Mouse (Mus musculus) thymus, adult 2 months (tissue): Measurements from ENCODE around the gene Emp2.

Experiments used
- CTCF ChIP-seq: fragments of 200-500 bp; IDR thresholded peaks from 2 replicates; pipeline ENCODE4 v1.5.1; 2012; ENCODE audit warnings: mild to moderate bottlenecking, control low read depth, low read length, moderate library complexity, borderline replicate concordance; ENCODE audit not compliant: control insufficient read depth, poor library complexity, insufficient read depth; ENCODE audit errors: extremely low read depth
- POLR2A ChIP-seq: fragments of 200-500 bp; IDR thresholded peaks from 2 replicates; pipeline ENCODE4 v1.6.1; 2012; ENCODE audit warnings: mild to moderate bottlenecking, low read length, control low read depth, moderate library complexity; ENCODE audit not compliant: control insufficient read depth, poor library complexity, insufficient read depth; ENCODE audit errors: extremely low read depth

GRCm38 (mm10) chr16:10341110-10341509 lies 27.3 kb upstream of the Emp2 start:
- TF ChIP-seq CTCF = no peak
- no peak for TF ChIP-seq POLR2A
